Mouse (Mus musculus): ENCODE data around the gene Armc7.

DNA sequence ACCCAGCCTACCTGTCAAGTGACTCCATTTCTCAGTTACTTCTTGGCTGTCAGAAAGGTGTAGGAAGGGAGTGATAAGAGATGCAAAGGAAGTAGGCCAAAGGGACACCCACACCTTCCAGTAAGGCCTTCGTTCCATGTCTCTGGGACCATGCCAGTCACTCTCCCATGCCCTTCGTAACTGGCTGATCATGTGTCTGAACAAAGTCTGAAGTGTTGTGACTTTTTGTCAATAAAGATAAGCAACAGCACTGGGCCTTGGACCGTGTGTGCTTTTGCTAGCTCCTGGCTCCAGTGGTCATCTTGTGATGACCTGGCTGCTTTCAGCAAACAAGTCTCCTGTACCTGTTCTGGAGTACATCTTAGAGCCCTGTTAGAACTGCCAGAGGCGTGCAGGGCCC lies 42.7 kb upstream of the Armc7 start:
- TF ChIP-seq CTCF (IDR thresholded peaks at IDR 0.05) (no peak), POLR2A (IDR thresholded peaks at IDR 0.05; ENCODE audit: insufficient read depth, low read depth, low read length) (no peak)
